Mouse (Mus musculus) limb, embryonic 14.5 days (tissue): ENCODE results near the gene Strn. TPM values are rescaled to one million over a fixed set of nuclear protein-coding genes. Genes with fewer than 3 reads are reported as not detected.

Experiments used
- ATAC-seq: fragments of 200-750 bp; cut with Nextera tagmentation; 2 replicates; pipeline ENCODE4 v1.8.0; 2017; ENCODE audit warnings: low read depth, moderate number of reproducible peaks, moderate TSS enrichment; ENCODE audit not compliant: low FRiP score
- DNase-seq: peaks from one replicate; pipeline ENCODE4 v3.0.0-alpha.2; 2015; ENCODE audit warnings: low spot score
- H3K27ac ChIP-seq: fragments of 300-500 bp; sonication (generic); replicated peaks from 2 replicates; pipeline ENCODE4 v1.5.1; 2014; ENCODE audit warnings: low read depth, mild to moderate bottlenecking, low read length, moderate library complexity, mixed read lengths
- H3K27me3 ChIP-seq: fragments of 300-500 bp; sonication (generic); 2 replicates; pipeline ENCODE4 v1.6.1; 2014; ENCODE audit warnings: low read length, mixed read lengths; ENCODE audit not compliant: control insufficient read depth, insufficient read depth
- H3K36me3 ChIP-seq: fragments of 300-500 bp; sonication (generic); 2 replicates; pipeline ENCODE4 v1.6.1; 2014; ENCODE audit warnings: mild to moderate bottlenecking, low read length, moderate library complexity, mixed read lengths; ENCODE audit not compliant: control insufficient read depth, insufficient read depth
- H3K4me1 ChIP-seq: fragments of 300-500 bp; sonication (generic); 2 replicates; pipeline ENCODE4 v1.6.1; 2014; ENCODE audit warnings: antibody characterized with exemption, low read length, mixed read lengths; ENCODE audit not compliant: control insufficient read depth, insufficient read depth
- H3K4me2 ChIP-seq: fragments of 300-500 bp; sonication (generic); replicated peaks from 2 replicates; pipeline ENCODE4 v1.6.1; 2014; ENCODE audit warnings: low read depth, mild to moderate bottlenecking, low read length, moderate library complexity; ENCODE audit not compliant: severe bottlenecking
- H3K4me3 ChIP-seq: fragments of 300-500 bp; sonication (generic); replicated peaks from 2 replicates; pipeline ENCODE4 v1.5.1; 2014; ENCODE audit warnings: low read length
- H3K9ac ChIP-seq: fragments of 300-500 bp; sonication (generic); 2 replicates; pipeline ENCODE4 v1.6.1; 2014; ENCODE audit warnings: mild to moderate bottlenecking, low read depth, low read length, moderate library complexity; ENCODE audit not compliant: severe bottlenecking
- H3K9me3 ChIP-seq: fragments of 300-500 bp; sonication (generic); 2 replicates; pipeline ENCODE4 v1.6.1; 2016; ENCODE audit warnings: low read length; ENCODE audit not compliant: control insufficient read depth
- POLR2A ChIP-seq: fragments of 200-500 bp; IDR thresholded peaks from 2 replicates; pipeline ENCODE4 v1.8.0; 2012; ENCODE audit warnings: inconsistent platforms, mild to moderate bottlenecking, moderate library complexity, borderline replicate concordance; ENCODE audit not compliant: insufficient read depth, insufficient read length; ENCODE audit errors: extremely low read depth
- WGBS: fragments of 180-500 bp; shearing (Covaris S2); extraction: QIAGEN DNeasy Blood & Tissue Kit; methylation state at CpG from one replicate; pipeline ENCODE4 v1.1.7; 2014; 5-methylcytosine and 5-hydroxymethylcytosine counted together
- polyA plus RNA-seq, 2 experiments: library from polyadenylated mRNA; depleted of rRNA in 1 of 2; stranded (reverse) in 1 of 2; unstranded in 1 of 2; fragments of >200 nt; fragmentation: Nextera tagmentation in 1 of 2; extraction: Ambion mirVana in 1 of 2; gene quantifications; 2 replicates each; pipeline versions ENCODE4 v1.2.1 to v1.2.3; 2012 to 2014

The Strn gene
- polyA plus RNA-seq, 2 experiments = 7.2 to 8.5 TPM

DNA sequence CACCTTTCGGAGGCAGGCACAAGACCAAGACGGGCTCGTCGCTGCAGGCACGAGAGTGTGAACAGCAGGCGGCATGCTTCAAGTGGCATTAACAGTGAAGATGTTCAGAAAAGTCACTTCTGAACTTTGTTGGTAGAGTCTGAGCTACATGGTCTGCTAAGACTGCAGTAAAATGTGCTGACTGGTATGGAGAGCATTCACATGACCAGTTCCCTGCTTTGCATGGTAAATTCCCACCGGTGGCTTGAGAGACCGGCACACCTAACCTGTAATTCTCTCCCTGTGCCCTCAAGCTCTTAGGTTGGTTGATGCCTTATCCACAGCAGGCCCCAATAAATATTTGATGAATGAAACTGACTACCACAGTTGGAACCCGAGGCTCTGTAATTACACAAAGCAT is 11.4 kb upstream of the Strn start:
- Histone ChIP-seq H3K27ac (no peak overlapping the region), H3K9ac (no peak overlapping the region), H3K4me3 (no peak overlapping the region), H3K9me3 (no peaks in the 10 kb centered on the region), H3K4me1 (no peaks in the 10 kb centered on the region), H3K36me3 (peaks cover 17% of the 10 kb centered on the region), H3K4me2 (no peak overlapping the region), H3K27me3 (no peaks in the 10 kb centered on the region)
- TF ChIP-seq POLR2A = no peak
- WGBS = 73% methylated on average over 9 of the region's 9 CpGs
- no peak for ATAC-seq
- no peak for DNase-seq

DNA sequence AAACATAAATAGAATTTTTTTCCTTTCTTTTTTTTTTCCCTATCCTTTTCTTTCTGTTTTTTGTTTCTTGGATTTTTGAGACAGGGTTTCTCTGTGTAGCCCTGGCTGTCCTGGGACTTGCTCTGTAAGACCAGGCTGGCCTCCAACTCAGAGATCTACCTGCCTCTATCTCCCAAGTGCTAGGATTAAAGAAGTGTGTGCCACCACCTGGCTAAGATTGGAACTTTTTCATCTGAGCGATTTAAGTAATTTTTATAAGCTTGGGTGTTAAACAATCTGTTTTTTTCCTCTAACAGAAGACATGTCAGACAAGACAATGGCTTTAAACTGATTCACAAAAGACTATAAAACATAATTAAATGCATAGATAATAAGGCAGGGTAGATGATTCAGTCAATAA is 1.4 kb upstream of the Strn start:
- Histone ChIP-seq H3K9me3 (no peaks in the 10 kb centered on the region), H3K4me1 (peaks cover 11% of the 10 kb centered on the region), H3K27me3 (no peaks in the 10 kb centered on the region), H3K9ac (no peak overlapping the region), H3K4me2 (no peak overlapping the region), H3K27ac (no peak overlapping the region), H3K4me3 (no peak overlapping the region), H3K36me3 (no peaks in the 10 kb centered on the region)
- TF ChIP-seq POLR2A = no peak
- WGBS = 36% methylated on average over 1 of the region's 1 CpGs
- ATAC-seq = no peak
- no peak for DNase-seq

DNA sequence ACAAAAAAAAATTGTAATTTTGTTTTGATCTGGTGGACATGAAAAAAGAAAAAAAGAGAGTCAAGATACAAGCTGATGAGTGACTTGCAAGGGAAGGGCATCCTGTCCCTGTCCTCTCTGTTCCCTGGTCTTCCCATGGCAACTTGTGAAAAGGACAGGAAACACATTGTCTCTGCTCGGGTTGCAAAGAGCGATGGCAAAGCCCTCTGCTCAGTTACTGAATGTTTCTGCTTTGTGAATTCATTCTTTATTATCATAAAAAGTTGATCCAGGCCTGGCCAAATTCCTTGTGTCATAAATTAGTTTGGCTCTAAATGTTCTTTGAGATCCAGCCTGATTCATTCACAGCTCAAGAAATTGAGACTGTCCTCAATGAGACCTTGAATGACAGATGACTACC is 775 bp upstream of the Strn start:
- no peak overlapping the region for H3K4me3 ChIP-seq
- H3K9me3 ChIP-seq = no peaks in the 10 kb centered on the region
- no peak overlapping the region for H3K27ac ChIP-seq
- no peak overlapping the region for H3K9ac ChIP-seq
- no peak overlapping the region for H3K4me2 ChIP-seq
- 47% methylated on average over 2 of the region's 2 CpGs for WGBS
- no peaks in the 10 kb centered on the region for H3K36me3 ChIP-seq
- ATAC-seq = no peak
- no peak for TF ChIP-seq POLR2A
- no peak for DNase-seq
- no peaks in the 10 kb centered on the region for H3K27me3 ChIP-seq
- peaks cover 11% of the 10 kb centered on the region for H3K4me1 ChIP-seq

DNA sequence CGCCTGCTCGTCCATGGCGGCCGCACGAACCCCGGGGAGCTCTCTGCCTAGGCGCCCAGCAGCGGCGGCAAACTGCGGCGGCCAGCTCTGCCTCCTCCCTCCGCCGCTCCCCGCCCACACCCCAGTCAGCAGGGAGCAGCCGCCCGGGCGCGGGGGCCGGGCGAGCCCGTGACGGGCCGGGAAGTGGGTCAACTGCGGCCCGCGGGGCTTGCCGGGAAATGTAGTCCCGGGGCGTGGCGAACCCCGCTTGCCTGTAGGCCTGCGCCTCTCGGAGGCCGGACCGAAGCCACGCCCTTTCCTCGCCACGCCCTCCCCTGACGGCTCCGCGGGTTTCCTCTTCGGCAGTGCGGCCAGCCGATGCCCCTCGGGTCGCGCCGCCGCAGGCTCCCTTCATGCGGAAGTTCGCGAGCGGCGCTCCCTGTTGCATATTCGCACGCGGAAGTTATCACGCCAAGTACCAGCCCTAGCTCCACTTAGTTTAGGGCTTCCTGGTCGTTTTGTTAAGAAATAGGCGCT is 465 bp downstream of the Strn start:
- peak; percentile 98 for DNase-seq
- under 1% methylated on average over 14 of the region's 60 CpGs for WGBS
- H3K27me3 ChIP-seq = no peaks in the 10 kb centered on the region
- peaks cover 11% of the 10 kb centered on the region for H3K4me1 ChIP-seq
- no peaks in the 10 kb centered on the region for H3K36me3 ChIP-seq
- peak; percentile 80; the same call in 1 of the 2 replicates for TF ChIP-seq POLR2A
- peak overlapping the region; percentile 85 for H3K27ac ChIP-seq
- H3K9ac ChIP-seq = peak overlapping the region; percentile 92
- ATAC-seq = peak; percentile 99
- H3K9me3 ChIP-seq = no peaks in the 10 kb centered on the region
- peak overlapping the region; percentile 99 for H3K4me3 ChIP-seq
- peak overlapping the region; percentile 80 for H3K4me2 ChIP-seq

DNA sequence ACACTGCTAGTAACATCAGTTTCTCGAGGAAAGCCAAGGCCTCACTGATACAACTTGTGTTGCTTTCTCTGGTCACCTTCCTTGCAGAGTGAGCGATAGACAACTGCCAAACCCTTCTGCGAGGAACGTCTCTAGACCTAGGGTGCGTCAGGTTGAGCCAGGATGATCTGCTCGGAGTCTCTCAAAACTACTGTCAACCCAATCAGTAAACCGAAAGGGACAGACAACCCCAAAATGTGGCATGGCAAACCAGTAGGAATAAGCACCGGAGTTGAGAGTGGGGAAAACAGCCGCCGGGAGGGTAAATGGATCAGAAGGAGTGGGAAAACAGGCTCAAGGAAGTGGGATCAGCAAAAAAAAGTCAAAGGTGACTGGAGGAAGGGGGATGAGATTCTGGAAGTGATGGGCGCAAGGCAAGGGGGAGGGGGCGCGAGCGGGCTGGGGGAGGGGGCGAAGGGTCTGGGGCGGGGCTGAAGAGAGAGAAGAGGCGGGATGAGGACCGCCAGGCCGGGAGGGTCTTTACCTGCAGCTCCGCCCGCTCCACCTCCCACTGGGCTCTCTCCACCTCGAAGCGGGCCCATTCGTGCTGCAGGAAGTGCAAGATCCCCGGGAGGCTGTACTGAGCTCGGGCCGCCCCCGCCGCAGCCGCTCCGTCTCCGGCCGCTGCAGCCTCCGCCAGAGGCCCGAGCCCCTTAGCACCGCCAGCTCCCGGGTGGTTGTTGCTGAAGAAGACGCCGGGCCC is 1.1 kb downstream of the Strn start:
- Histone ChIP-seq H3K9ac (peak overlapping the region; percentile 92), H3K9me3 (no peaks in the 10 kb centered on the region), H3K4me3 (peak overlapping the region; percentile 99), H3K36me3 (no peaks in the 10 kb centered on the region), H3K4me1 (peaks cover 11% of the 10 kb centered on the region), H3K4me2 (peak overlapping the region; percentile 80), H3K27me3 (no peaks in the 10 kb centered on the region), H3K27ac (peak overlapping the region; percentile 85)
- peak; percentile 68 for DNase-seq
- peak; percentile 78 for ATAC-seq
- under 1% methylated on average over 22 of the region's 39 CpGs for WGBS
- TF ChIP-seq POLR2A = no peak

DNA sequence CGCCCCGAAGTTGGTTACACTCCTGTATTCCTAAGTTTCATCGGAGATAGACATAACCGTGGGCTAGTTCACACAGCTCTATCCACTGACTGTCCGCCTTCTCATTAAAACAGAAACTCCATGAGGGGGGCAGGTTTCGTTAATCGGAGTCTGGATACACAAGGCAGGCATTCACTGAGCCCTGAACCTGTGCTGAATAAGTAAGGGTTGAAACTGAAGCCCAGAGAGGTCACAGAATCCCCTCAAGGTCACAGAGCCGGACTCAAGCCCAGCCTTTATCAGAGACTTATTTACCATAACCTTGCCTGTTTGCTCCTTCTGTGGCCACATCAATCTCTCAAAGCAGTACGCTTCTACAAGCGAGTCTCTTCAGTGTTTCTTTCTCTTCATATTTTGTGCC is 2.2 kb downstream of the Strn start:
- 84% methylated on average over 10 of the region's 10 CpGs for whole genome bisulfite sequencing
- Histone ChIP-seq H3K4me3 (0 out of 2 replicates have a peak overlapping the region, but pooled peaks have one; percentile 99), H3K4me2 (peak overlapping the region; percentile 80), H3K27ac (no peak overlapping the region), H3K9ac (peak overlapping the region; percentile 40; the same call in 1 of the 2 replicates), H3K9me3 (no peaks in the 10 kb centered on the region), H3K36me3 (no peaks in the 10 kb centered on the region), H3K4me1 (peaks cover 11% of the 10 kb centered on the region), H3K27me3 (no peaks in the 10 kb centered on the region)
- no peak for ATAC-seq
- no peak for TF ChIP-seq POLR2A
- DNase-seq = no peak
